ENCODE assay signal across 8 mouse cellular contexts in genomic region chr1:161130726-161131664, GRCm38 (mm10). TPM values are rescaled to one million over a fixed set of nuclear protein-coding genes. Genes with fewer than 3 reads are reported as not detected.
DNase-seq lines count a peak whose midpoint lies in the region; ATAC-seq and TF ChIP-seq lines count a peak whose summit lies in the region.

Klhl20 (minus strand) TSS chr1:161131511.

- no peak for TF ChIP-seq CTCF in cortical plate, adult 2 months (IDR thresholded peaks at IDR 0.05; ENCODE audit: extremely low read depth, insufficient read depth, low read length)

- H3K4me1 ChIP-seq in cortical plate, adult 2 months (ENCODE audit: control insufficient read depth, insufficient read depth, low read length), result peaks cover 2% of the 10 kb centered on the region; the same call in 1 of the 2 replicates
- H3K4me1 ChIP-seq in megakaryocyte, embryonic 14.5 days, result peaks cover 29% of the 10 kb centered on the region

- no peaks in the 10 kb centered on the region for H3K27me3 ChIP-seq in megakaryocyte, embryonic 14.5 days (replicated peaks)

- ATAC-seq in activated CD4-positive, CD25-positive, alpha-beta regulatory T cell, adult 4 months, result peak; percentile 96

- peak; percentile 92 for TF ChIP-seq POLR2A in cortical plate, adult 2 months (IDR thresholded peaks at IDR 0.05; ENCODE audit: extremely low read depth, insufficient read depth, low read length)

- peak within 1 kb of the TSS; percentile 41; the same call in 1 of the 2 replicates for H3K27ac ChIP-seq in cortical plate, adult 2 months (ENCODE audit: insufficient read depth, low read length)

- H3K4me3 ChIP-seq in cortical plate, adult 2 months (ENCODE audit: insufficient read depth, low read length), result peak within 1 kb of the TSS; percentile 73
- H3K4me3 ChIP-seq in megakaryocyte, embryonic 14.5 days (replicated peaks), result peak within 1 kb of the TSS; percentile 98

- peaks cover 24% of the 10 kb centered on the region for H3K36me3 ChIP-seq in megakaryocyte, embryonic 14.5 days (replicated peaks; ENCODE audit: low read length)

- H3K9me3 ChIP-seq in megakaryocyte, embryonic 14.5 days, result peaks cover 6% of the 10 kb centered on the region; the same call in 1 of the 2 replicates

- DNase-seq in gastrocnemius, adult 8-10 months (ENCODE audit: low spot score in 2 of 2), result peak; percentile 89 to 91
- DNase-seq in hindlimb bud, embryonic 11.5 days (ENCODE audit: extremely low spot score, low read depth, low spot score), result peak; percentile 93
- peak; percentile 83 to 99 for DNase-seq in left cerebral cortex, adult 8-10 months (ENCODE audit: low spot score in 2 of 2)
- DNase-seq in right cerebral cortex, postnatal 10 days (ENCODE audit: low spot score in 2 of 2), result peak; percentile 97
- DNase-seq in urinary bladder, postnatal 25 days (ENCODE audit: low spot score), result peak; percentile 92

RNA-seq across cellular contexts. Expression of gene Klhl20, which starts in this region (rescaled TPM):
- polyA plus RNA-seq in activated CD4-positive, CD25-positive, alpha-beta regulatory T cell, adult 4 months (2017; shearing (Covaris generic)), result 10 to 100 TPM; 24.4 to 33.5 TPM
- polyA plus RNA-seq in cortical plate, adult 2 months (2012; rRNA removed), result 13.4 and 14.1 TPM in 2 replicates
- 10 to 100 TPM in 2 of 4 experiments, 1 to 10 TPM in 2; 7.5 to 10.3 (median 9.1) TPM for total RNA-seq in gastrocnemius, adult 8-10 months (2022)
- total RNA-seq in left cerebral cortex, adult 8-10 months (2022), result 10 to 100 TPM; 16.5 to 19.5 (median 17.6) TPM
- polyA plus RNA-seq in megakaryocyte, embryonic 14.5 days (2012; ENCODE audit: insufficient read depth, low replicate concordance), result 1.5 TPM in 1 of 2 replicates, not detected in the other

Comparison
In these comparisons a context has a peak if more than half of its experiments do, and no peak if none do; other contexts are left out.
1. Peak in every context shown above with its lines: DNase-seq, ATAC-seq, H3K4me3 ChIP-seq and H3K27ac ChIP-seq.